28 mouse cellular contexts compared by ENCODE assay signal in the genomic region with DNA sequence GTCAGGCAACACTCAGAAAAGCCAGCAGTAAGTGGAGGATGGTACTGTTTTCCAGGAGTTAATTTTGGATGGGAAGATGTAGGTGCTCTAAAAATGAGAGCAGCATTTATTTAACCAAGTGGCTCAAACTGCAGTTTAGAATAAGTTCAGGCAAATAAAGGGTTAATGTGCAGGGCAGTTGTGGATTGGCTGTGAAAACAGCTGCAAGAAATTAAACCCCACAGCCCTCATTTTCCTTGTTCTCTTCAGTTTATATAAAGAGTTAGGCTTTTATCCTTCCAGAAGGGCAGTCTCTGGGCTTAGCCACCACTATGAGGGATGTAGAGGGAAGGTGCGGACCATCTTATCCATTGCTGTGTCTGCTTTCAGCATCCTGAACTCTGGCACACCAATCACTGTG.
DNase-seq lines count a peak whose midpoint lies in the region; ATAC-seq and TF ChIP-seq lines count a peak whose summit lies in the region.
"Had no signal": no experiment of that assay in that cellular context is flagged by ENCODE, and none has a peak within 500 bp of the region (broad histone marks: within the 10 kb centered on the region; RNA-seq: fewer than 3 reads in every experiment).

No protein-coding gene starts in this region.

- no peak overlapping the region for H3K27ac ChIP-seq in kidney, postnatal 0 days
- no peak overlapping the region for H3K27ac ChIP-seq in embryonic facial prominence, embryonic 12.5 days
- no peak overlapping the region for H3K27ac ChIP-seq in limb, embryonic 15.5 days
- H3K27ac ChIP-seq: forebrain, embryonic 15.5 days; heart, adult 2 months; hindbrain, embryonic 12.5 days; kidney, embryonic 15.5 days; liver, embryonic 12.5 days; neural tube, embryonic 13.5 days had no signal

- H3K4me1 ChIP-seq in kidney, postnatal 0 days (replicated peaks; ENCODE audit: insufficient read depth, low read length) = no peaks in the 10 kb centered on the region
- peaks cover 7% of the 10 kb centered on the region for H3K4me1 ChIP-seq in embryonic facial prominence, embryonic 12.5 days
- peaks cover 4% of the 10 kb centered on the region; the same call in 1 of the 2 replicates for H3K4me1 ChIP-seq in limb, embryonic 15.5 days
- H3K4me1 ChIP-seq: kidney, embryonic 15.5 days; liver, embryonic 12.5 days had no signal

- no peak for TF ChIP-seq CTCF in kidney, postnatal 0 days (IDR thresholded peaks at IDR 0.05; ENCODE audit: low read depth)

- ATAC-seq in kidney, postnatal 0 days (replicated peaks; ENCODE audit: low FRiP score, low read depth) = no peak
- ATAC-seq in embryonic facial prominence, embryonic 12.5 days (ENCODE audit: insufficient number of reproducible peaks, insufficient read depth, low FRiP score, low TSS enrichment) = no peak
- ATAC-seq in limb, embryonic 15.5 days (ENCODE audit: insufficient number of reproducible peaks, low FRiP score, low TSS enrichment, low read depth) = no peak
- ATAC-seq: forebrain, embryonic 15.5 days; liver, embryonic 12.5 days; Patski had no signal

- no peak overlapping the region for H3K4me2 ChIP-seq in kidney, postnatal 0 days (ENCODE audit: low read length)
- peak overlapping the region; percentile 38 for H3K4me2 ChIP-seq in embryonic facial prominence, embryonic 12.5 days (replicated peaks)
- H3K4me2 ChIP-seq in limb, embryonic 15.5 days = peak overlapping the region; percentile 20; the same call in 1 of the 2 replicates
- H3K4me2 ChIP-seq: forebrain, embryonic 15.5 days; hindbrain, embryonic 12.5 days; kidney, embryonic 15.5 days; liver, embryonic 12.5 days; neural tube, embryonic 13.5 days had no signal

- DNase-seq in kidney, postnatal 0 days (ENCODE audit: low spot score) = peak; percentile 7
- no peak for DNase-seq in kidney, postnatal 14 days
- DNase-seq in forelimb bud, embryonic 11.5 days (ENCODE audit: low read depth, low spot score) = peak; percentile 18
- DNase-seq in left cerebral cortex, postnatal 14 days (ENCODE audit: low spot score in 2 of 2) = no peak
- no peak for DNase-seq in lung, adult 18-20 months
- DNase-seq: adrenal gland, adult 2 months; B cell, adult 2 months; cerebellum, adult 11 months; cerebellum, adult 9-11 months; gastrocnemius, postnatal 25 days; heart, adult 2 months; kidney, adult 11 months; layer of hippocampus, postnatal 36 days; lung, adult 2 months; lung, postnatal 36 days; midbrain, embryonic 14.5 days; thymus, postnatal 14 days had no signal

- no peak overlapping the region for H3K9ac ChIP-seq in kidney, postnatal 0 days (ENCODE audit: low read depth, low read length)
- no peak overlapping the region for H3K9ac ChIP-seq in embryonic facial prominence, embryonic 12.5 days
- H3K9ac ChIP-seq in limb, embryonic 15.5 days = no peak overlapping the region
- H3K9ac ChIP-seq: forebrain, embryonic 15.5 days; hindbrain, embryonic 12.5 days; kidney, embryonic 15.5 days; liver, embryonic 12.5 days; neural tube, embryonic 13.5 days had no signal

- intact Hi-C loops in left cerebral cortex, postnatal 14 days (cut with DNase I) = no loop called here

- H3K27me3 ChIP-seq in kidney, postnatal 0 days (ENCODE audit: insufficient read depth, low read length) = no peaks in the 10 kb centered on the region
- H3K27me3 ChIP-seq in embryonic facial prominence, embryonic 12.5 days = no peaks in the 10 kb centered on the region
- H3K27me3 ChIP-seq in limb, embryonic 15.5 days = no peaks in the 10 kb centered on the region
- H3K27me3 ChIP-seq: CH12.LX; forebrain, embryonic 15.5 days; hindbrain, embryonic 12.5 days; kidney, embryonic 15.5 days; liver, embryonic 12.5 days; neural tube, embryonic 13.5 days; Patski had no signal

- no peak overlapping the region for H3K4me3 ChIP-seq in kidney, postnatal 0 days (replicated peaks; ENCODE audit: low read depth, low read length)
- 0 out of 2 replicates have a peak overlapping the region, but pooled peaks have one; percentile 3 for H3K4me3 ChIP-seq in embryonic facial prominence, embryonic 12.5 days
- H3K4me3 ChIP-seq in limb, embryonic 15.5 days = no peak overlapping the region
- H3K4me3 ChIP-seq: forebrain, embryonic 15.5 days; heart, adult 2 months; hindbrain, embryonic 12.5 days; kidney, embryonic 15.5 days; liver, embryonic 12.5 days; megakaryocyte, embryonic 14.5 days; neural tube, embryonic 13.5 days had no signal

- H3K36me3 ChIP-seq in kidney, postnatal 0 days (ENCODE audit: insufficient read depth, low read length) = no peaks in the 10 kb centered on the region
- no peaks in the 10 kb centered on the region for H3K36me3 ChIP-seq in embryonic facial prominence, embryonic 12.5 days
- no peaks in the 10 kb centered on the region for H3K36me3 ChIP-seq in limb, embryonic 15.5 days
- H3K36me3 ChIP-seq: G1E; hindbrain, embryonic 12.5 days; kidney, embryonic 15.5 days; liver, embryonic 12.5 days had no signal

- 75% methylated on average over 1 of the region's 1 CpGs for whole genome bisulfite sequencing in kidney, postnatal 0 days
- 18% methylated on average over 1 of the region's 1 CpGs for WGBS in embryonic facial prominence, embryonic 12.5 days
- 15% methylated on average over 1 of the region's 1 CpGs for WGBS in limb, embryonic 15.5 days

- H3K9me3 ChIP-seq in kidney, postnatal 0 days (replicated peaks; ENCODE audit: low read length) = no peaks in the 10 kb centered on the region
- no peaks in the 10 kb centered on the region for H3K9me3 ChIP-seq in embryonic facial prominence, embryonic 12.5 days
- H3K9me3 ChIP-seq in limb, embryonic 15.5 days = no peaks in the 10 kb centered on the region
- H3K9me3 ChIP-seq: forebrain, embryonic 15.5 days; hindbrain, embryonic 12.5 days; kidney, embryonic 15.5 days; liver, embryonic 12.5 days; megakaryocyte, embryonic 14.5 days; neural tube, embryonic 13.5 days had no signal

Comparison
In these comparisons a context has a peak if more than half of its experiments do, and no peak if none do; other contexts are left out.
1. DNase-seq: peak in kidney, postnatal 0 days (single experiment) and forelimb bud, embryonic 11.5 days (single experiment); none in kidney, postnatal 14 days (single experiment), left cerebral cortex, postnatal 14 days (0 of 2) and lung, adult 18-20 months (0 of 2).